Mouse (Mus musculus) limb, embryonic 11.5 days (tissue): ENCODE measurements around the gene Acap1. TPM values are rescaled to one million over a fixed set of nuclear protein-coding genes. Genes with fewer than 3 reads are reported as not detected.
"Not testable (repeated sequence)": the region's sequence is repeated elsewhere in the genome, so short reads cannot be mapped to it uniquely, and the experiment has no call there.

Source experiments
- ATAC-seq: fragments of 200-750 bp; cut with Nextera tagmentation; 2 replicates; pipeline ENCODE4 v1.8.0; 2017; ENCODE audit warnings: low read depth; ENCODE audit not compliant: insufficient number of reproducible peaks, low FRiP score, low TSS enrichment
- DNase-seq: peaks from one replicate; pipeline ENCODE4 v3.0.0-alpha.2; 2015; ENCODE audit warnings: low spot score
- H3K27ac ChIP-seq: fragments of 300-500 bp; sonication (generic); replicated peaks from 2 replicates; pipeline ENCODE4 v1.5.1; 2014; ENCODE audit warnings: low read depth, mild to moderate bottlenecking, low read length
- H3K27me3 ChIP-seq: fragments of 300-500 bp; sonication (generic); 2 replicates; pipeline ENCODE4 v1.6.1; 2014; ENCODE audit warnings: mild to moderate bottlenecking, low read length, mixed read lengths; ENCODE audit not compliant: control insufficient read depth, insufficient read depth
- H3K36me3 ChIP-seq: fragments of 300-500 bp; sonication (generic); 2 replicates; pipeline ENCODE4 v1.6.1; 2014; ENCODE audit warnings: mild to moderate bottlenecking, low read length, moderate library complexity, mixed read lengths; ENCODE audit not compliant: control insufficient read depth, insufficient read depth
- H3K4me1 ChIP-seq: fragments of 300-500 bp; sonication (generic); 2 replicates; pipeline ENCODE4 v1.6.1; 2014; ENCODE audit warnings: low read length, mixed read lengths; ENCODE audit not compliant: control insufficient read depth, insufficient read depth
- H3K4me2 ChIP-seq: fragments of 300-500 bp; sonication (generic); 2 replicates; pipeline ENCODE4 v1.6.1; 2014; ENCODE audit warnings: low read depth, mild to moderate bottlenecking, moderate library complexity; ENCODE audit not compliant: severe bottlenecking
- H3K4me3 ChIP-seq: fragments of 300-500 bp; sonication (generic); 2 replicates; pipeline ENCODE4 v1.5.1; 2014; ENCODE audit warnings: low read depth, low read length
- H3K9ac ChIP-seq: fragments of 300-500 bp; sonication (generic); 2 replicates; pipeline ENCODE4 v1.6.1; 2014; ENCODE audit warnings: mild to moderate bottlenecking, low read length
- H3K9me3 ChIP-seq: fragments of 300-500 bp; sonication (generic); 2 replicates; pipeline ENCODE4 v1.6.1; 2016; ENCODE audit warnings: low read length; ENCODE audit not compliant: control insufficient read depth
- WGBS: fragments of 180-500 bp; shearing (Covaris S2); extraction: QIAGEN DNeasy Blood & Tissue Kit; methylation state at CpG from one replicate; pipeline ENCODE4 v1.1.7; 2014; 5-methylcytosine and 5-hydroxymethylcytosine counted together
- polyA plus RNA-seq: library from polyadenylated mRNA; unstranded; fragments of >200 nt; fragmentation: Nextera tagmentation; extraction: Ambion mirVana; gene quantifications from 2 replicates; pipeline ENCODE4 v1.2.1, GENCODE M21; 2014

Gene Acap1
- polyA plus RNA-seq, 1 experiment from 2014 or later: 0.72 TPM

GRCm38 (mm10) chr11:69867335-69867734, 28.0 kb downstream of the Acap1 start:
- Histone ChIP-seq H3K9ac (no peak overlapping the region), H3K36me3 (no peaks in the 10 kb centered on the region), H3K27me3 (no peaks in the 10 kb centered on the region), H3K9me3 (no peaks in the 10 kb centered on the region), H3K4me3 (no peak overlapping the region), H3K27ac (no peak overlapping the region), H3K4me1 (no peaks in the 10 kb centered on the region), H3K4me2 (no peak overlapping the region)
- DNase-seq: no peak
- 72% methylated on average over 9 of the region's 9 CpGs for WGBS
- no peak for ATAC-seq

DNA sequence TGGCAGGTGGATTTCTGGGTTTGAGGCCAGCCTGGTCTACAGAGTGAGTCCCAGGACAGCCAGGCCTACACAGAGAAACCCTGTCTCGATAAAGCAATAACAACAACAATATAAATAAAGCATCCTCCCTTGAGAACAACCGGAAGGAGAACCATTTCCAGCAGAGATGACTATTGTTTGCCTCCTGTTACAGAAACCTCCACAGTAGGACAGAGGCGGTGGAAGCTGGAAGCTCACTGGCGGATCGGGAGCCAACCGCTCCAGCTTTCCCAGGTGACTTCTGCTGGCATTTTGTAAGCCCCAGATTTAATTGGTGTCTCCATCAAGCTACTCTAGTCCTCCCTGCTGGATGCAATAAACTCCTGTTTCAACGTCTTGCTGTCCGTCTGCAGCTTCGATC, 29.8 kb downstream of the Acap1 start:
- no peak overlapping the region for H3K4me3 ChIP-seq
- no peaks in the 10 kb centered on the region for H3K4me1 ChIP-seq
- ATAC-seq: no peak
- WGBS: 78% methylated on average over 9 of the region's 9 CpGs
- H3K9me3 ChIP-seq: no peaks in the 10 kb centered on the region
- no peaks in the 10 kb centered on the region for H3K27me3 ChIP-seq
- no peak for DNase-seq
- H3K36me3 ChIP-seq: no peaks in the 10 kb centered on the region
- H3K9ac ChIP-seq: no peak overlapping the region
- H3K4me2 ChIP-seq: no peak overlapping the region
- no peak overlapping the region for H3K27ac ChIP-seq

DNA sequence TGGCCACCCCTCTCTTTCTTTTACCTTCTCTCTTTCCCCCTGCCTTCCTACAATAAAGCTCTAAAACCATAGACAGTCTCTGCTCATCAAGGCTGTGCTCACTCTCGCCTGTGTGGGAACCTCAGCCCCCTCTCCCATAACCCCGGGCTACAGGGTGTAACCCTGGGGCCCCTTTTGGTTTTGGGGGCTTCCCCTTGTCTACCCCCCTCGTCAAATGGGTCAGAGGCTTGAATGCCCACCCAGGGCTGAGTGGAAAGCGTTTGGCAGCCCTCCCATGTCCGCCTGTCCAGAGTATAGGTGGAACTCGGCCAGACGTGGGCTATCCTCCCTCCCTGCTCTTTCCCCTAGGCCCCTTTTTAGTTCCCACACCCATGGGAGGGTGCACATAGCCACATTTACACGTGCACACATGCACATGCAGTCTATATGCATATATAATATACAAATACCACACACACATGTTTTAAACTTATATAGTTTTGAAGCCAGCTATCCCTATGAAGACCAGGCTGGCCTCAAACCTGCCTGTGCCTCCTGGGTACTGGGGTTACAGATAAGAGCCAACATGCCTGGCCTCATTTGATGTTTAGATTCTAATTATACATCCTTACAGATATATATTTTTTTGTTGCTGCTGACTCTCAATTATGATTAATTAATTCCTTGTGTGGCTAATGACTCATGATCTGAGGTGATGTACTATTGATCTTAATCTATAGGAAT, 31.0 kb downstream of the Acap1 start:
- Histone ChIP-seq H3K36me3 (no peaks in the 10 kb centered on the region), H3K9ac (no peak overlapping the region), H3K27me3 (peaks cover under 1% of the 10 kb centered on the region), H3K27ac (no peak overlapping the region), H3K4me2 (no peak overlapping the region), H3K9me3 (no peaks in the 10 kb centered on the region), H3K4me3 (no peak overlapping the region), H3K4me1 (no peaks in the 10 kb centered on the region)
- ATAC-seq (no peak), DNase-seq (no peak)
- WGBS: 55% methylated on average over 8 of the region's 8 CpGs

- WGBS: 85% methylated on average over 3 of the region's 3 CpGs
- H3K27me3 ChIP-seq, H3K4me2 ChIP-seq, DNase-seq, H3K9me3 ChIP-seq, H3K36me3 ChIP-seq, H3K4me3 ChIP-seq, ATAC-seq, H3K27ac ChIP-seq, H3K9ac ChIP-seq, H3K4me1 ChIP-seq: not testable (repeated sequence)
Measured at GRCm38 (mm10) chr11:69863729-69864128, 31.6 kb downstream of the Acap1 start.

GRCm38 (mm10) chr11:69858113-69858998, 37.0 kb downstream of the Acap1 start, which contains the start of gene Tnk1:
Gene Tnk1 (minus strand): TSS chr11:69858730.
- Histone ChIP-seq H3K27me3 (peaks cover 18% of the 10 kb centered on the region), H3K9ac (no peak within 1 kb of the TSS), H3K36me3 (no peaks in the 10 kb centered on the region), H3K4me2 (no peak within 1 kb of the TSS), H3K4me1 (no peaks in the 10 kb centered on the region), H3K4me3 (no peak within 1 kb of the TSS), H3K27ac (no peak within 1 kb of the TSS), H3K9me3 (no peaks in the 10 kb centered on the region)
- no peak for ATAC-seq
- no peak for DNase-seq
- 19% methylated on average over 29 of the region's 30 CpGs for WGBS

DNA sequence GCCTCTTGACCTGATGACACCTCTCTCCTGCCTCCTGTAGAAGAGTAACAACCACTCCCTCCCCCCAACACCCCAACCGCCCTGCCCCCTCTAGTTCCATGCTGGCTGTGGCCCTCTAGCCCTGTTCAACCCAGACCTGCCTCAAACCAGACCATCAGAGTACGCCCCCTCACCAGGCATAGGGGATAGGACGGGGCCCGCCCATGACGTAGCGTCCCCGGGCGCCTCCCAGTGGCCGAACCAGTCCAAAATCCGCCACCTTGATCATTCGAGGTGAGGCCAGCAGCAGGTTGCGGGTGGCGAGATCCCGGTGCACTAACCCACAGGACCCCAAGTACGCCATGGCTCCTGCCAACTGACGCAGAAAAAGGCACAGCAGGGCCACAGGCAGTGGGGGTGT, 40.0 kb downstream of the Acap1 start:
- Histone ChIP-seq H3K4me1 (no peaks in the 10 kb centered on the region), H3K9me3 (no peaks in the 10 kb centered on the region), H3K4me2 (no peak overlapping the region), H3K36me3 (peaks cover 9% of the 10 kb centered on the region; the same call in 1 of the 2 replicates), H3K27me3 (peaks cover 18% of the 10 kb centered on the region), H3K4me3 (no peak overlapping the region), H3K27ac (no peak overlapping the region), H3K9ac (no peak overlapping the region)
- ATAC-seq (peak; percentile 81; the same call in 1 of the 2 replicates), DNase-seq (peak; percentile 76)
- 20% methylated on average over 16 of the region's 16 CpGs for WGBS

GRCm38 (mm10) chr11:69854680-69855079, 40.7 kb downstream of the Acap1 start:
- no peak overlapping the region; the same call in 1 of the 2 replicates for H3K27ac ChIP-seq
- no peaks in the 10 kb centered on the region for H3K9me3 ChIP-seq
- WGBS: 88% methylated on average over 10 of the region's 10 CpGs
- H3K4me3 ChIP-seq: no peak overlapping the region
- H3K27me3 ChIP-seq: peaks cover 18% of the 10 kb centered on the region
- H3K9ac ChIP-seq: no peak overlapping the region
- H3K4me2 ChIP-seq: no peak overlapping the region
- no peaks in the 10 kb centered on the region for H3K4me1 ChIP-seq
- DNase-seq (no peak), ATAC-seq (no peak)
- peaks cover 13% of the 10 kb centered on the region for H3K36me3 ChIP-seq

DNA sequence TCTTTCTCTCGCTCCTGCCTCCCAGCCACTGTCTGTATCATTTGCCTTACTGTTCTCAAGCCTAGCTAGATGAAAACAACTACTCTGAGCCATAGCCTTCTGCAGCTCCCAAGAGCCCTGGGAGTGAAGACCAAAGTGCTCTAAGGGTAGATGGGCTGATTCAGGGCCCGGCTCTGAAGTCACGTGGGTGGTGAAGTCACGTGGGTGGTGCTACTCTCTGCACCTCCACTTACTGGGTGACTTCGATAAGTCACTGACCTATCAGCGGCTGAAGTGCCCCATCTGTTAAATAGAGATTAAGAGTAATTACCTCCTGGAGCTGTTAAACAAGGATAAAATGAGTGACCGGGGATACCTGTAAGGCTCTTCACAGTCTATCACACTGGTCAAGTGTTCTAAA, 41.3 kb downstream of the Acap1 start:
- no peak for ATAC-seq
- H3K4me2 ChIP-seq: no peak overlapping the region

More for the DNA sequence above, 41.3 kb downstream of the Acap1 start:
- 73% methylated on average over 7 of the region's 7 CpGs for WGBS
- no peak overlapping the region for H3K9ac ChIP-seq
- H3K36me3 ChIP-seq: peaks cover 15% of the 10 kb centered on the region
- H3K27ac ChIP-seq: no peak overlapping the region
- H3K4me3 ChIP-seq: no peak overlapping the region
- H3K4me1 ChIP-seq: no peaks in the 10 kb centered on the region
- peaks cover 14% of the 10 kb centered on the region for H3K27me3 ChIP-seq
- DNase-seq: no peak
- H3K9me3 ChIP-seq: no peaks in the 10 kb centered on the region
